Mouse (Mus musculus): ENCODE results near the gene Naa38. TPM values are rescaled to one million over a fixed set of nuclear protein-coding genes. Genes with fewer than 3 reads are reported as not detected.

The Naa38 gene
- polyA plus RNA-seq, 1 experiment from 2014 or later = 140 TPM

DNA sequence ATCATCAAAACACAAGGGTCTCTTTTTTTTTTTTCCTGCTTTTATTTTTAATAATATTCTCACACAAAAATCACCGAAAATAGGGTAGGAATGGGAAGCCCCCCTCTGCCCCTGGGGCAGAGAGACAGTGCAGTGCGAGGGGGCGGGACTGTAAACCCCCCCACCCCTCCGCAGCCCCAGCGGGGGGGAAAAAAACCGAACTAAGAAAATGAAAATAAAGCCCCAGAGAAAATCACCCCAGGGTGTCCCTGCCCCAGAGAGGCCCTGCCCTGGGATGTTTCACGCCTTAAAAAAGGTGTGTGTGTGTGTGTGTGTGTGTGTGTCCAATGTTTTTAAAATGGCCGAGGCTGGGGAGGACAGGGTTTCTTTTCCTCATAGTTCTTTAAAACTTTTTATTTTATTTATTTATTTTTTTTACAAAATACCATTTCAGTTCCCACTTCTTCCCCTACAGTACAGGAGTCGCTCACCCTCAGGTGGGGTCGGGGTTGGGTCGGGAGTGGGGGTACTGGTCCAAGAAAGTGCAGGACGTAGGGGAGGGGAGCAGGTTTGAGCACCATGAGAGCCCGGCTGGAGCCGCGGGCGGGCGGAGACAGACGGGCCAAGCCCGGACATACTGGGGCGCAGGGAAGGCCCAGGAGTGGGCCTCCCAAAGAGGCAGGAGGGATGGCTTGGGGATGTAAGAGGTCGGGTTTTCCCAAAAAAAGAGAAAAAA lies 3.4 kb downstream of the Naa38 start:
- 16% methylated on average over 21 of the region's 21 CpGs for WGBS
- H3K27ac ChIP-seq = peak overlapping the region; percentile 98; the same call in 1 of the 2 replicates
- peaks cover 45% of the 10 kb centered on the region for H3K36me3 ChIP-seq
- H3K27me3 ChIP-seq (ENCODE audit: low read depth, poor library complexity, severe bottlenecking) = peaks cover 13% of the 10 kb centered on the region; the same call in 1 of the 2 replicates
- DNase-seq (ENCODE audit: low spot score) = peak; percentile 55
- no peaks in the 10 kb centered on the region for H3K9me3 ChIP-seq (replicated peaks)
- H3K4me1 ChIP-seq = peaks cover 62% of the 10 kb centered on the region
- peak overlapping the region; percentile 69 for H3K4me3 ChIP-seq

GRCm38 (mm10) chr11:69399201-69400082 lies 4.2 kb downstream of the Naa38 start:
- Histone ChIP-seq H3K27me3 (ENCODE audit: low read depth, poor library complexity, severe bottlenecking) (peaks cover 13% of the 10 kb centered on the region; the same call in 1 of the 2 replicates), H3K36me3 (peaks cover 53% of the 10 kb centered on the region), H3K27ac (peak overlapping the region; percentile 47), H3K9me3 (replicated peaks) (no peaks in the 10 kb centered on the region), H3K4me1 (peaks cover 59% of the 10 kb centered on the region), H3K4me3 (peak overlapping the region; percentile 69)
- 13% methylated on average over 66 of the region's 66 CpGs for WGBS
- peak; percentile 70 for DNase-seq (ENCODE audit: low spot score)

- Histone ChIP-seq H3K27me3 (ENCODE audit: low read depth, poor library complexity, severe bottlenecking) (peaks cover 13% of the 10 kb centered on the region; the same call in 1 of the 2 replicates), H3K4me3 (peak overlapping the region; percentile 69), H3K4me1 (peaks cover 62% of the 10 kb centered on the region), H3K27ac (peak overlapping the region; percentile 47), H3K36me3 (peaks cover 61% of the 10 kb centered on the region), H3K9me3 (replicated peaks) (no peaks in the 10 kb centered on the region)
- DNase-seq (ENCODE audit: low spot score) = peak; percentile 62
- 76% methylated on average over 25 of the region's 25 CpGs for WGBS
These were observed 5.0 kb downstream of the Naa38 start for GRCm38 (mm10) chr11:69400083-69400850.

- 18% methylated on average over 22 of the region's 22 CpGs for WGBS
- Histone ChIP-seq H3K36me3 (peaks cover 71% of the 10 kb centered on the region), H3K4me1 (peaks cover 58% of the 10 kb centered on the region)
These were observed 5.9 kb downstream of the Naa38 start for GRCm38 (mm10) chr11:69401210-69401637.

DNA sequence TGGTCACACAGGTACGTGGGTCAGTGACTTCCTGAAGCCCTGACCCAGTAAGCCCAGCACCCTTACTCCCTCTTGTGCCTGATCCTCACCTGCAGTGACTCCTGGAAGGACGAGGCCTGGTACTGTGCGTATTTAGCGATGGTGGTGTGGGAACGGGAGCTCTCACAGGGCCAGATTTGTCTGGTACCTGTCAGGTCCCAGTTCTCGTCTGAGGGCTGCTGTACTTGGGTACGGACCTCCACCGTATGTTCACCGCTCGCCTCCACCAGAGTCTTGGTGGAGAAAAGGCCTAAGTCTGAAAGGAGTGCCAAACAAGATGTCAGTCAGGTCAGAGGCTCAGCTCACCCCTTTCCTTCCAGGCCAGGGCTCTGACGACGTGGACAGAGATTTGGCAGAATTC lies 6.7 kb downstream of the Naa38 start:
- Histone ChIP-seq H3K4me3 (peak overlapping the region; percentile 21; the same call in 1 of the 2 replicates), H3K9me3 (replicated peaks) (no peaks in the 10 kb centered on the region), H3K27ac (no peak overlapping the region), H3K27me3 (ENCODE audit: low read depth, poor library complexity, severe bottlenecking) (peaks cover 13% of the 10 kb centered on the region; the same call in 1 of the 2 replicates), H3K36me3 (peaks cover 78% of the 10 kb centered on the region), H3K4me1 (peaks cover 50% of the 10 kb centered on the region)
- WGBS = 81% methylated on average over 12 of the region's 12 CpGs
- no peak for DNase-seq (ENCODE audit: low spot score)

More at GRCm38 (mm10) chr11:69401210-69401637, 5.9 kb downstream of the Naa38 start:
- peak; percentile 90 for DNase-seq (ENCODE audit: low spot score)
- peaks cover 13% of the 10 kb centered on the region; the same call in 1 of the 2 replicates for H3K27me3 ChIP-seq (ENCODE audit: low read depth, poor library complexity, severe bottlenecking)
- no peak overlapping the region for H3K27ac ChIP-seq
- peak overlapping the region; percentile 21 for H3K4me3 ChIP-seq
- H3K9me3 ChIP-seq (replicated peaks) = no peaks in the 10 kb centered on the region

DNA sequence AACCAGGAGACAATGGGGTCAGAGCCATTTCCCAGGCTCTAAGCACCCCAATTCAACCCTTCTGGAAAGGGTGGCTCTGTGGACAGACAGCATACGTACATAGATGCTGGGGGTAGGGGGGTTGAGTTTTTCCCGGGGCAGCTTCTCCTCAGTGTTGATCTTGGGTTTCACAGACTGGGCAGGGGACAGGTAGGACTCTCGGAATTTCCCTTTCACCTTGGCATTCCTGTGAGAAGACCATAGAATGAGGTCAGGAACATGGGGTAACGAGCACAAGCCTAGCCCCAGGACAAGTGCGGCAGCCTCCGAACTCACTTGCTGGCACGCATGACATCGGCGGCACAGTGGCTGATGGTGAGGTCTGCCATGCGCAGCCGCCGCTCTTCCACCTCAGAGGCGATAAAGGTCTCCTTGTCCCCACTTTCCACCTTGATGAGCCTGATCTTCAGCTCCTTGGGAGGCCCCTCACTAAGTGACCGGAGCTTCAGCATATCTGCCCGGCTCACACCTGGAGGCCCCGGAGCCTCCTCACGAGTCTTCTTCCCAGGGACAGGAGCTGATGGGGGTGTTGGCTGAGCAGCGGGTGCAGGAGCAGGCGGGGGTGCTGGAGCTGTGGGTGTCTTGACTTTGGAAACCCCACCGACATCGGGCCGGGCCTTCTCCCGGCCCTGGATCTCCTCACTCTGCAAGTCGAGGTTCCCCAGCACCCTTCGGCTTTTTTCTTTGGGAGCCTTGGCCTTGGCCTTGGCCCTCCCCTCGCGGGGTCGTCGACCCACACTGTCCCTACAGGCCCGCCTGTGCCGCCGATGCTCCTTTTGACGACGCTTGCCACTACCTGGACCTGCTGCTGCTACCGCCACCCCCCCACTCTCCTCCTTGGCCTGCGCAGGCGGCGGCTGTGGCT lies 8.7 kb downstream of the Naa38 start:
- peaks cover 13% of the 10 kb centered on the region; the same call in 1 of the 2 replicates for H3K27me3 ChIP-seq (ENCODE audit: low read depth, poor library complexity, severe bottlenecking)
- peaks cover 91% of the 10 kb centered on the region for H3K36me3 ChIP-seq
- no peak for DNase-seq (ENCODE audit: low spot score)
- peak overlapping the region; percentile 10; the same call in 1 of the 2 replicates for H3K4me3 ChIP-seq
- no peak overlapping the region for H3K27ac ChIP-seq
- 93% methylated on average over 36 of the region's 38 CpGs for WGBS
- peaks cover 48% of the 10 kb centered on the region for H3K4me1 ChIP-seq
- H3K9me3 ChIP-seq (replicated peaks) = no peaks in the 10 kb centered on the region

GRCm38 (mm10) chr11:69404595-69405396 lies 9.5 kb downstream of the Naa38 start:
- Histone ChIP-seq H3K4me1 (peaks cover 46% of the 10 kb centered on the region), H3K27ac (no peak overlapping the region), H3K9me3 (replicated peaks) (no peaks in the 10 kb centered on the region), H3K4me3 (peak overlapping the region; percentile 21; the same call in 1 of the 2 replicates), H3K36me3 (peaks cover 87% of the 10 kb centered on the region), H3K27me3 (ENCODE audit: low read depth, poor library complexity, severe bottlenecking) (peaks cover 11% of the 10 kb centered on the region; the same call in 1 of the 2 replicates)
- DNase-seq (ENCODE audit: low spot score) = no peak
- WGBS = 91% methylated on average over 24 of the region's 24 CpGs

DNA sequence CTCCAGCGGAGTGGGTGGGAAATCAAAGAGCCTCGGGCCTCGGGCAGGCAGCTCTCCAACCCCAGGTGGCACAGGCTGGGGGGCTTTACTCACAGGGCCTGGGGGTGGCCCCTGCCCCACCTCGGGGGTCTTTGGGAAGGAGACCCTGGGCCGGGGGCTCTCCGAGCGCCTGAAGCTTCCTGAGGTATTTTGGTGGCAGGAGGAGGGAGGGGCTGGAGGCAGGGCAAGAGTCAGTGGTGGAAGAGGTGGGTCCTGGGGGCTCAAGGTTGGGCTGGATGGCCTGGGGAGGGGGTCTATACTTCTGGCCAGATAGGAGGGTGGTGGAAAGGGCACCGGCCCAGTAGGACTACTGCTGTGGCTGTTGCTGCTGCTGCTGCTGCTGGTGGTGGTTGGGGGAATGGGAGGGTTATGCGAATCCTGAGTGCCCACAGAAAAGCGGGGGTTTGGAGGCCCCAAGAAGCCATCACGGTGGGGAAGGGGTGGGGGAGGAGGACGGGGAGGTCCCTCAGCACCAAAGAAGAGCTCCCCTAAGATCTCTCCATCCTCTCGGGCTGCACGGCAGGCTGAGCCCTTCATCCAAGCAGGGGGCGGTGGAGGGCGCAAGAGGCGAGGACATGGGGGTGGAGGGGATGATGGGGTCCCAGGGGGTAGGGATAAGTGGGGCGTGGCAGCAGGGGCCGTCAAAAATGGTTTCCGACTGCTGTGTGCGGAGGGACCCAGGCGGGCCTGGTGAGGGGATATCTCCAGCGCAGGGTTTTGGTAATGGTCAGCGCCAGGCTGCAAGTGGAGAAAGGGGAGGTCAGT lies 10.3 kb downstream of the Naa38 start:
- Histone ChIP-seq H3K4me1 (peaks cover 45% of the 10 kb centered on the region), H3K27me3 (ENCODE audit: low read depth, poor library complexity, severe bottlenecking) (peaks cover 3% of the 10 kb centered on the region; the same call in 1 of the 2 replicates), H3K9me3 (replicated peaks) (no peaks in the 10 kb centered on the region), H3K36me3 (peaks cover 79% of the 10 kb centered on the region), H3K27ac (no peak overlapping the region), H3K4me3 (peak overlapping the region; percentile 21; the same call in 1 of the 2 replicates)
- no peak for DNase-seq (ENCODE audit: low spot score)
- WGBS = 91% methylated on average over 24 of the region's 24 CpGs

DNA sequence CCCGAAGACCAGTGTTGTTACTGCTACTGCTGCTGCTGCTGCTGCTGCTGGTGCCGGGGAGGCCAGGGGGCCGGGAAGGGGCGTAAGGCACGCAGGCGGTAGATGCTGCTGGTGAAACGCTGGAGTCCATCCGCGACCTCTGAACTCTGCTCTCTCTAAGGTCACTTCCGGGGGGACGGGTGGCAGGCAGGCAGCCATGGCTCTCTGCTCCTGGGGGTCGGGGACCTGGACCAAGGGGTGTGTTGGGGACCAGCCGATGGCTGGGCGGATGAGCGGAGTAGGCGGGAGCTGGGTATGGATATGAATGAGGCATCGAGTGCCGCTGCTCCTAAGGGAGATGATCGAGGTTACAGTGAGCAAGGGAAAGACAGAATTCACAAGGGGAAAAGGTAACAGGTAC lies 11.0 kb downstream of the Naa38 start:
- peaks cover 40% of the 10 kb centered on the region for H3K4me1 ChIP-seq
- H3K27ac ChIP-seq = no peak overlapping the region
- WGBS = 92% methylated on average over 19 of the region's 19 CpGs
- no peaks in the 10 kb centered on the region for H3K27me3 ChIP-seq (ENCODE audit: low read depth, poor library complexity, severe bottlenecking)
- no peak overlapping the region for H3K4me3 ChIP-seq
- no peak for DNase-seq (ENCODE audit: low spot score)
- H3K9me3 ChIP-seq (replicated peaks) = no peaks in the 10 kb centered on the region
- H3K36me3 ChIP-seq = peaks cover 72% of the 10 kb centered on the region

GRCm38 (mm10) chr11:69406867-69407723 lies 11.8 kb downstream of the Naa38 start:
- 88% methylated on average over 16 of the region's 16 CpGs for WGBS
- peaks cover 41% of the 10 kb centered on the region for H3K4me1 ChIP-seq
- H3K4me3 ChIP-seq = peak overlapping the region; percentile 87
- no peak for DNase-seq (ENCODE audit: low spot score)
- peaks cover 70% of the 10 kb centered on the region for H3K36me3 ChIP-seq
- no peaks in the 10 kb centered on the region for H3K27me3 ChIP-seq (ENCODE audit: low read depth, poor library complexity, severe bottlenecking)
- 0 out of 2 replicates have a peak overlapping the region, but pooled peaks have one; percentile 56 for H3K27ac ChIP-seq
- H3K9me3 ChIP-seq (replicated peaks) = no peaks in the 10 kb centered on the region
